Mouse (Mus musculus) ES-E14 (cell line): ENCODE measurements around the gene Iqcd.

Source experiments
- HCFC1 ChIP-seq: IDR thresholded peaks from 2 replicates; pipeline ENCODE4 v1.6.1; 2012; ENCODE audit warnings: low read length, inconsistent platforms, borderline replicate concordance; ENCODE audit not compliant: insufficient read depth
- MAFK ChIP-seq: IDR thresholded peaks from 2 replicates; pipeline ENCODE4 v1.6.1; 2014; ENCODE audit warnings: mild to moderate bottlenecking, low read depth, low read length, inconsistent platforms; ENCODE audit not compliant: insufficient read depth
- ZC3H11A ChIP-seq: IDR thresholded peaks from 2 replicates; pipeline ENCODE4 v1.6.1; 2012; ENCODE audit warnings: low read depth, mild to moderate bottlenecking, inconsistent platforms, low read length, borderline replicate concordance
- ZNF384 ChIP-seq: IDR thresholded peaks from 2 replicates; pipeline ENCODE4 v1.6.1; 2012; ENCODE audit warnings: low read depth, low read length, inconsistent platforms

DNA sequence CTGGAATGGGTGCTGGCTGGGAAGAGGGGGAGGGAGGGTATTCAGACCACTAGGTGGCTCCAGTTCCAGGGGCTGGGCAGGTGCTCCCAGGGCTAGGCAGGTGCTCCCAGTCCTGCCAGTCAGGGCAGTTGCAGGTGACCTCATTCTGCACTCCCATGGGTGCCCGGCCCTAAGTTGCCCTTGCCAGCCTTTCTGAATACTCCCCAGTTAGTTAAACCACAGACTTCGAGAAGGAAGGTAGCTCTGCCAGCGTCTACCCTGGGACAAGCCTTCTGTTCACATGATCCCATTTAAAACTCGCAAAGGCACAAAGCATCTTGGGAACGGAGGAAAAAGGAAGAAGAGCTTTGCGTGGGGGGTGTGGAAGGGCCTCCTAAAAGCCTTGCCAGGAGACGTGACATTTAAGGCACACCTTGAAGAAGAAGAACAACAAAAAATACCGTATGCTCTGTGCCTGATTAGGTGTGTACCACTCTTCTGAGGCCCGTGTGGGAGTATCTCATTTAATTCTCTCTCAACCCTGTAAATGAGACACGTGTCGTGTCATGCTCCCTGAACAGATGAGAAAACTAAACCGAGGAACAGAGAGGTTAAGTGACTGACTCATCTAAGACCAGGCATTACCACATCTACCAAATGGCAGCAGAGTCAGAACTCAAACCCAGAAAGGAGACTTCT is 59.1 kb downstream of the Iqcd start:
- TF ChIP-seq ZNF384, result no peak
- no peak for TF ChIP-seq MAFK
- TF ChIP-seq ZC3H11A, result no peak
- no peak for TF ChIP-seq HCFC1
